Mouse (Mus musculus) olfactory bulb, adult 2 months (tissue): ENCODE results near the gene Nus1. TPM values are rescaled to one million over a fixed set of nuclear protein-coding genes. Genes with fewer than 3 reads are reported as not detected.

ENCODE experiments used
- H3K27ac ChIP-seq: fragments of 200-500 bp; 2 replicates; pipeline ENCODE4 v1.5.1; 2012; ENCODE audit warnings: low read depth, low read length; ENCODE audit not compliant: insufficient read depth
- H3K4me1 ChIP-seq: fragments of 200-500 bp; 2 replicates; pipeline ENCODE4 v1.6.1; 2012; ENCODE audit warnings: low read length; ENCODE audit not compliant: control insufficient read depth, insufficient read depth
- H3K4me3 ChIP-seq: fragments of 200-500 bp; 2 replicates; pipeline ENCODE4 v1.5.1; 2012; ENCODE audit warnings: mild to moderate bottlenecking, low read depth, low read length, moderate library complexity; ENCODE audit not compliant: insufficient read depth
- CTCF ChIP-seq: fragments of 200-500 bp; IDR thresholded peaks from 2 replicates; pipeline ENCODE4 v1.5.1; 2012; ENCODE audit warnings: low read depth, mild to moderate bottlenecking, low read length, moderate library complexity; ENCODE audit not compliant: insufficient read depth
- POLR2A ChIP-seq: fragments of 200-500 bp; IDR thresholded peaks from 2 replicates; pipeline ENCODE4 v1.6.1; 2012; ENCODE audit warnings: mild to moderate bottlenecking, low read depth, low read length, moderate library complexity; ENCODE audit not compliant: insufficient read depth
- WGBS: fragments of 180-500 bp; shearing (Covaris S2); methylation state at CpG from one replicate; pipeline ENCODE4 v1.1.7; 2018; 5-methylcytosine and 5-hydroxymethylcytosine counted together
- polyA plus RNA-seq: library from polyadenylated mRNA; stranded (reverse); fragments of >200 nt; gene quantifications from 2 replicates; pipeline ENCODE4 v1.2.4, GENCODE M21; 2012; ENCODE audit warnings: low replicate concordance; ENCODE audit not compliant: missing spikeins, insufficient read depth, insufficient read length

The Nus1 gene
- polyA plus RNA-seq, 1 experiment, result not detected

DNA sequence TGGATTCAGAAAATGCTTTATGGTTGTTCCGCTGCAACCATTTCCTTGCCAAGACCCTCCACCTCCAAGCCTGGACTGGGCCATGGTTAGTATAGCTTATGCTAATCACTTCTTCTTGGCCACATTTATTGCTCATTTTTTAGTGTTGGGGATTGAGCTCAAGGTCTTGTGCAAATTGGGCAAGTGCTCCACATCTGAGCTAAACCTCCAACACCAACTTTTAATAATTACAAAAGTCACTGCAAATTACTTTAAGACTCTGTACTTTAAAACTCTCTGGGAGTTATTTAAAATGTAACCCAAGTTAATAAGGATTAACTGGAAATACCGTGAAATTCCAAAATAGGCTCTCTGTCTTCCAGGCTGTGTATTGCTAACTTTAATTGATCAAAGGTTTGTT lies 9.8 kb upstream of the Nus1 start:
- no peaks in the 10 kb centered on the region for H3K4me1 ChIP-seq
- H3K27ac ChIP-seq, result no peak overlapping the region
- H3K4me3 ChIP-seq, result no peak overlapping the region
- no peak for TF ChIP-seq POLR2A
- no peak for TF ChIP-seq CTCF
- 78% methylated on average over 2 of the region's 2 CpGs for WGBS

- WGBS, result 84% methylated on average over 2 of the region's 2 CpGs
- no peak overlapping the region for H3K4me3 ChIP-seq
- TF ChIP-seq POLR2A (no peak), CTCF (no peak)
- H3K4me1 ChIP-seq, result no peaks in the 10 kb centered on the region
- H3K27ac ChIP-seq, result no peak overlapping the region
These were observed 2.3 kb upstream of the Nus1 start for GRCm38 (mm10) chr10:52415020-52415419.

- H3K4me1 ChIP-seq, result no peaks in the 10 kb centered on the region
- no peak for TF ChIP-seq POLR2A
- TF ChIP-seq CTCF, result no peak
- WGBS, result 31% methylated on average over 2 of the region's 2 CpGs
- no peak overlapping the region for H3K27ac ChIP-seq
- no peak overlapping the region for H3K4me3 ChIP-seq
These were observed 889 bp upstream of the Nus1 start for GRCm38 (mm10) chr10:52416458-52416857.

- TF ChIP-seq POLR2A (no peak), CTCF (no peak)
- Histone ChIP-seq H3K4me3 (peak overlapping the region; percentile 86), H3K4me1 (peaks cover 3% of the 10 kb centered on the region), H3K27ac (peak overlapping the region; percentile 58)
- under 1% methylated on average over 39 of the region's 39 CpGs for WGBS
These were observed 882 bp downstream of the Nus1 start for GRCm38 (mm10) chr10:52417998-52418860.

GRCm38 (mm10) chr10:52418931-52419330 lies 1.6 kb downstream of the Nus1 start:
- WGBS, result 36% methylated on average over 5 of the region's 5 CpGs
- TF ChIP-seq CTCF (no peak), POLR2A (no peak)
- Histone ChIP-seq H3K4me3 (no peak overlapping the region), H3K27ac (no peak overlapping the region), H3K4me1 (peaks cover 4% of the 10 kb centered on the region)

- H3K4me1 ChIP-seq, result peaks cover 5% of the 10 kb centered on the region
- TF ChIP-seq CTCF, result no peak
- TF ChIP-seq POLR2A, result no peak
- no peak overlapping the region for H3K27ac ChIP-seq
- no peak overlapping the region for H3K4me3 ChIP-seq
- 62% methylated on average over 4 of the region's 4 CpGs for WGBS
These were observed 2.1 kb downstream of the Nus1 start for GRCm38 (mm10) chr10:52419402-52419801.

- peaks cover 5% of the 10 kb centered on the region for H3K4me1 ChIP-seq
- H3K4me3 ChIP-seq, result no peak overlapping the region
- H3K27ac ChIP-seq, result no peak overlapping the region
- TF ChIP-seq POLR2A, result no peak
- TF ChIP-seq CTCF, result no peak
- WGBS, result 89% methylated on average over 1 of the region's 1 CpGs
These were observed 3.2 kb downstream of the Nus1 start for GRCm38 (mm10) chr10:52420526-52420925.

- H3K4me1 ChIP-seq, result peaks cover 7% of the 10 kb centered on the region
- TF ChIP-seq POLR2A (no peak), CTCF (no peak)
- no peak overlapping the region for H3K27ac ChIP-seq
- 53% methylated on average over 6 of the region's 6 CpGs for WGBS
- H3K4me3 ChIP-seq, result no peak overlapping the region
These were observed 4.4 kb downstream of the Nus1 start for GRCm38 (mm10) chr10:52421716-52422115.

GRCm38 (mm10) chr10:52423097-52423496 lies 5.8 kb downstream of the Nus1 start:
- WGBS, result 80% methylated on average over 2 of the region's 2 CpGs
- TF ChIP-seq POLR2A (no peak), CTCF (no peak)
- no peak overlapping the region for H3K4me3 ChIP-seq
- H3K4me1 ChIP-seq, result peaks cover 7% of the 10 kb centered on the region
- H3K27ac ChIP-seq, result no peak overlapping the region
